Mouse (Mus musculus): ENCODE data around the gene Cd300lf. TPM values are rescaled to one million over a fixed set of nuclear protein-coding genes. Genes with fewer than 3 reads are reported as not detected.

Gene Cd300lf
- polyA plus RNA-seq, 1 experiment from 2014 or later: 1.6 TPM

- Histone ChIP-seq H3K4me2 (ENCODE audit: low read depth, low read length) (peak within 1 kb of the TSS; percentile 83), H3K4me1 (ENCODE audit: control insufficient read depth, insufficient read depth, low read length) (peaks cover 51% of the 10 kb centered on the region), H3K27ac (ENCODE audit: low read length) (peak within 1 kb of the TSS; percentile 88), H3K27me3 (replicated peaks; ENCODE audit: control insufficient read depth, insufficient read depth, low read length) (no peaks in the 10 kb centered on the region), H3K9me3 (ENCODE audit: control insufficient read depth, low read length) (no peaks in the 10 kb centered on the region), H3K36me3 (ENCODE audit: control insufficient read depth, insufficient read depth, low read length) (0 out of 2 replicates have a peak, but pooled peaks cover 2% of the 10 kb centered on the region), H3K9ac (ENCODE audit: low read depth, low read length) (peak within 1 kb of the TSS; percentile 85), H3K4me3 (ENCODE audit: low read length) (peak within 1 kb of the TSS; percentile 93)
- peak; percentile 91 for ATAC-seq
- WGBS: under 1% methylated on average over 46 of the region's 47 CpGs
Observed at GRCm38 (mm10) chr11:115162832-115163480, 29.2 kb upstream of the Cd300lf start, which contains the start of gene Slc9a3r1. TSS of gene Slc9a3r1 (plus strand) at chr11:115163341.

GRCm38 (mm10) chr11:115162205-115162601 is 28.4 kb upstream of the Cd300lf start:
- Histone ChIP-seq H3K36me3 (ENCODE audit: control insufficient read depth, insufficient read depth, low read length) (0 out of 2 replicates have a peak, but pooled peaks cover 2% of the 10 kb centered on the region), H3K4me2 (ENCODE audit: low read depth, low read length) (peak overlapping the region; percentile 83), H3K9me3 (ENCODE audit: control insufficient read depth, low read length) (no peaks in the 10 kb centered on the region), H3K4me1 (ENCODE audit: control insufficient read depth, insufficient read depth, low read length) (peaks cover 47% of the 10 kb centered on the region), H3K4me3 (ENCODE audit: low read length) (peak overlapping the region; percentile 93), H3K27ac (ENCODE audit: low read length) (peak overlapping the region; percentile 88), H3K9ac (ENCODE audit: low read depth, low read length) (peak overlapping the region; percentile 68), H3K27me3 (replicated peaks; ENCODE audit: control insufficient read depth, insufficient read depth, low read length) (no peaks in the 10 kb centered on the region)
- no peak for ATAC-seq
- WGBS: 16% methylated on average over 9 of the region's 9 CpGs

GRCm38 (mm10) chr11:115161578-115162204 is 27.9 kb upstream of the Cd300lf start:
- Histone ChIP-seq H3K9ac (ENCODE audit: low read depth, low read length) (peak overlapping the region; percentile 49), H3K4me1 (ENCODE audit: control insufficient read depth, insufficient read depth, low read length) (peaks cover 42% of the 10 kb centered on the region), H3K27me3 (replicated peaks; ENCODE audit: control insufficient read depth, insufficient read depth, low read length) (no peaks in the 10 kb centered on the region), H3K9me3 (ENCODE audit: control insufficient read depth, low read length) (no peaks in the 10 kb centered on the region), H3K4me2 (ENCODE audit: low read depth, low read length) (peak overlapping the region; percentile 83), H3K27ac (ENCODE audit: low read length) (peak overlapping the region; percentile 88), H3K36me3 (ENCODE audit: control insufficient read depth, insufficient read depth, low read length) (0 out of 2 replicates have a peak, but pooled peaks cover under 1% of the 10 kb centered on the region), H3K4me3 (ENCODE audit: low read length) (0 out of 2 replicates have a peak overlapping the region, but pooled peaks have one; percentile 93)
- peak; percentile 9 for ATAC-seq
- 46% methylated on average over 9 of the region's 9 CpGs for WGBS

- H3K9me3 ChIP-seq (ENCODE audit: control insufficient read depth, low read length): no peaks in the 10 kb centered on the region
- H3K4me3 ChIP-seq (ENCODE audit: low read length): no peak overlapping the region
- peak overlapping the region; percentile 88 for H3K27ac ChIP-seq (ENCODE audit: low read length)
- H3K4me2 ChIP-seq (ENCODE audit: low read depth, low read length): peak overlapping the region; percentile 34; the same call in 1 of the 2 replicates
- ATAC-seq: no peak
- 24% methylated on average over 10 of the region's 10 CpGs for WGBS
- H3K36me3 ChIP-seq (ENCODE audit: control insufficient read depth, insufficient read depth, low read length): no peaks in the 10 kb centered on the region
- H3K9ac ChIP-seq (ENCODE audit: low read depth, low read length): 0 out of 2 replicates have a peak overlapping the region, but pooled peaks have one; percentile 19
- peaks cover 36% of the 10 kb centered on the region for H3K4me1 ChIP-seq (ENCODE audit: control insufficient read depth, insufficient read depth, low read length)
- no peaks in the 10 kb centered on the region for H3K27me3 ChIP-seq (replicated peaks; ENCODE audit: control insufficient read depth, insufficient read depth, low read length)
Observed at GRCm38 (mm10) chr11:115160883-115161577, 27.2 kb upstream of the Cd300lf start.

GRCm38 (mm10) chr11:115160016-115160797 is 26.4 kb upstream of the Cd300lf start:
- Histone ChIP-seq H3K9me3 (ENCODE audit: control insufficient read depth, low read length) (no peaks in the 10 kb centered on the region), H3K27me3 (replicated peaks; ENCODE audit: control insufficient read depth, insufficient read depth, low read length) (no peaks in the 10 kb centered on the region), H3K9ac (ENCODE audit: low read depth, low read length) (peak overlapping the region; percentile 19; the same call in 1 of the 2 replicates), H3K27ac (ENCODE audit: low read length) (no peak overlapping the region), H3K4me3 (ENCODE audit: low read length) (no peak overlapping the region), H3K4me1 (ENCODE audit: control insufficient read depth, insufficient read depth, low read length) (peaks cover 31% of the 10 kb centered on the region), H3K4me2 (ENCODE audit: low read depth, low read length) (no peak overlapping the region), H3K36me3 (ENCODE audit: control insufficient read depth, insufficient read depth, low read length) (no peaks in the 10 kb centered on the region)
- 58% methylated on average over 11 of the region's 11 CpGs for WGBS
- no peak for ATAC-seq

GRCm38 (mm10) chr11:115157933-115158719 is 24.3 kb upstream of the Cd300lf start:
- WGBS: 29% methylated on average over 12 of the region's 12 CpGs
- peaks cover 37% of the 10 kb centered on the region for H3K4me1 ChIP-seq (ENCODE audit: control insufficient read depth, insufficient read depth, low read length)
- no peak for ATAC-seq
- no peaks in the 10 kb centered on the region for H3K36me3 ChIP-seq (ENCODE audit: control insufficient read depth, insufficient read depth, low read length)
- no peak overlapping the region for H3K4me2 ChIP-seq (ENCODE audit: low read depth, low read length)
- H3K9me3 ChIP-seq (ENCODE audit: control insufficient read depth, low read length): no peaks in the 10 kb centered on the region
- H3K27ac ChIP-seq (ENCODE audit: low read length): peak overlapping the region; percentile 62
- no peaks in the 10 kb centered on the region for H3K27me3 ChIP-seq (replicated peaks; ENCODE audit: control insufficient read depth, insufficient read depth, low read length)
- H3K9ac ChIP-seq (ENCODE audit: low read depth, low read length): peak overlapping the region; percentile 22; the same call in 1 of the 2 replicates
- H3K4me3 ChIP-seq (ENCODE audit: low read length): no peak overlapping the region

GRCm38 (mm10) chr11:115155053-115155634 is 21.4 kb upstream of the Cd300lf start:
- Histone ChIP-seq H3K4me2 (ENCODE audit: low read depth, low read length) (no peak overlapping the region), H3K4me1 (ENCODE audit: control insufficient read depth, insufficient read depth, low read length) (peaks cover 26% of the 10 kb centered on the region), H3K9ac (ENCODE audit: low read depth, low read length) (no peak overlapping the region), H3K27ac (ENCODE audit: low read length) (no peak overlapping the region), H3K27me3 (replicated peaks; ENCODE audit: control insufficient read depth, insufficient read depth, low read length) (no peaks in the 10 kb centered on the region), H3K36me3 (ENCODE audit: control insufficient read depth, insufficient read depth, low read length) (no peaks in the 10 kb centered on the region), H3K4me3 (ENCODE audit: low read length) (no peak overlapping the region), H3K9me3 (ENCODE audit: control insufficient read depth, low read length) (no peaks in the 10 kb centered on the region)
- WGBS: 7% methylated on average over 5 of the region's 5 CpGs
- ATAC-seq: no peak

GRCm38 (mm10) chr11:115153699-115154292 is 20.0 kb upstream of the Cd300lf start:
- under 1% methylated on average over 35 of the region's 35 CpGs for WGBS
- Histone ChIP-seq H3K9me3 (ENCODE audit: control insufficient read depth, low read length) (0 out of 2 replicates have a peak, but pooled peaks cover 5% of the 10 kb centered on the region), H3K27ac (ENCODE audit: low read length) (no peak overlapping the region), H3K36me3 (ENCODE audit: control insufficient read depth, insufficient read depth, low read length) (no peaks in the 10 kb centered on the region), H3K9ac (ENCODE audit: low read depth, low read length) (peak overlapping the region; percentile 27; the same call in 1 of the 2 replicates), H3K4me1 (ENCODE audit: control insufficient read depth, insufficient read depth, low read length) (peaks cover 26% of the 10 kb centered on the region), H3K4me2 (ENCODE audit: low read depth, low read length) (peak overlapping the region; percentile 49), H3K4me3 (ENCODE audit: low read length) (peak overlapping the region; percentile 30), H3K27me3 (replicated peaks; ENCODE audit: control insufficient read depth, insufficient read depth, low read length) (no peaks in the 10 kb centered on the region)
- peak; percentile 87 for ATAC-seq
